Mouse (Mus musculus) spleen, embryonic (tissue): Measurements from ENCODE around the gene Gm45021.

Source experiments
- CTCF ChIA-PET: fragments of 350-600 bp; sonication (Branson Sonifier 250); formaldehyde crosslinking; loops from one replicate; lab custom pipeline; 2022; lab: Charles Lee

Gm45021 gene

DNA sequence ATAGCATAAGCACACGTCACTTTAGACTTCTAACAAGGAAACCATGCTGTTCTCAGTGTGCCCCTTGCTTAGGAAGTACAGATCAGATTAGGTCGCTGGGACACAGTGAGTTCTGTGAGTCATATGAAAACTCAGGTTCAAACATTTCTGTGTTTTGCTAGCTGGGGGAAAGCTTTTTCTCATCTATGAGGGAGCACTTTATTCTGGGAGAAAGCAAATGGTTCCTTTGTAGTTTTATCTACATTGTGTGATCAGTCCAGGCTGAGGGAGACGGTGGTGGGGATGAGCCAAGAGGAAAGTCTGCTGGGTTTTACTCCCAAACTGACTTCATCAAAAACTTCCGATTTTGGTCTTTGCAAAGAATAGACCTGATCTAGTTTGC, 56.9 kb downstream of the Gm45021 start:
- CTCF ChIA-PET, result interaction anchor here (0.6 to 4.4 kb wide), 11 partner anchors 28 to 172 kb away, joined by 3 to 24 read pairs (median 4); partner anchors contain the start of genes Gimap3 and Gimap5

GRCm38 (mm10) chr6:48646995-48647394, 57.6 kb downstream of the Gm45021 start, which contains the start of gene Gimap8:
Gene Gimap8 (plus strand): TSS chr6:48647234.
- CTCF ChIA-PET, result interaction anchor here (0.6 to 4.4 kb wide), 12 partner anchors 31 to 843 kb away, joined by 3 to 24 read pairs (median 4); partner anchors contain the start of genes Gimap3 and Gimap5

DNA sequence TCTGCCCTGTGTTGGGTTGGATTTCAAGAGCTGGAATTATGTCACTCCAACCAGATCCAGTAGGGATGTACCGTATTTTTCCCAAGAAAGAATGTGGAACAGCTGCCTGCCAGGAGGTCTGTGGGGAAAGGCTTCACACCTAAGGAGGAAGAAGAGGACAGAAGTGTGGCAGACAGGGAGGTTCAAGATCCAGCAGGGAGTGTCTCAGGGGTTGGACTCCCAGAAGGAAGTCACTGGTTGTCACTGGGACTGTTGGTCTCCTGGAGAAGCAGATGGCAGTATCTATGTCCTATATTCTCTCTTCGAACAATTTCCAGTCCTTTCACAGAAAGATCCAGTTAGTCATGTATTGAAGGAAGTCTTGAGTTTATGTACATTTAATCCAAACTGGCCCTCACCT, 58.2 kb downstream of the Gm45021 start:
- CTCF ChIA-PET, result interaction anchor here (0.6 to 4.4 kb wide), 9 partner anchors 16 to 210 kb away, joined by 3 to 24 read pairs (median 4); partner anchors contain the start of gene Gimap3

DNA sequence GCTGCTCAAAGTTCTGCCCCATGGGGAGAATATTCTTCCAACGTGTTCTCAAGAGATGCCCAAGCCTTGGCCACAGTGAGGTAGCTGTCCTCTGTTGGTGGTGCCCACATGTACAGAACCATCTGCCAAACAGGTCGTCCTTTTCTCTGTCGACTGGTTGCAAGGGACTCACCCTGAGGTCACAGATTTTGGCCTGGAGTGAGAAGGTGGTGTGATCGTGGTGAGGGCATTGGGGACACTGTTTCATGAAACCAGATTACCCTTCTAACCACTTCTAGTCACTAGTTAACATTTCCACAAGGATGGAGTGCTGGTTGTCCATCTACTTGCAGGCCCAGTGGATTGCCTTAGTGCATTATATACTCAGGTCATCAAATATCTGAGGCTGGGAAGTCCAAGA, 59.4 kb downstream of the Gm45021 start:
- CTCF ChIA-PET, result interaction anchor here (0.6 to 4.4 kb wide), 2 partner anchors 27 to 122 kb away, joined by 3 to 24 read pairs; partner anchors contain the start of genes Gimap3 and Gimap9

DNA sequence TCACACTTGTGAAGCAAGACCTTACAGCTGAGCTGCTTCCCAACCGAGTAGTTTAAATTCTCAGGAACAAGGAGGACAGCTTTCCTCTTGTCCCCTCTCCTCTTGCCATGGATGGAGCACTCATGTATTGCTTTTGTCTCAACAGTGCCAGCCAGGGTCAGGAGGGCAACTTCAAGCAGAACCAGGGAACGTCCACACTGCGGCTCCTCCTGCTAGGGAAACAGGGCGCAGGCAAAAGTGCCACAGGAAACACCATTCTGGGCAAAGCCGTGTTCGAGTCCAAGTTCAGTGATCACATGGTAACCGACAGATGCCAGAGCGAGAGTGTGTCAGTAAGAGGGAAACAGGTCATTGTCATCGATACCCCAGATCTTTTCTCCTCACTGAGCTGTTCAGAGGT, 60.6 kb downstream of the Gm45021 start:
- CTCF ChIA-PET, result interaction anchor here (0.6 to 1.5 kb wide), 3 partner anchors 8 to 70 kb away, joined by 3 to 5 read pairs (median 4); no protein-coding TSS in a partner anchor

DNA sequence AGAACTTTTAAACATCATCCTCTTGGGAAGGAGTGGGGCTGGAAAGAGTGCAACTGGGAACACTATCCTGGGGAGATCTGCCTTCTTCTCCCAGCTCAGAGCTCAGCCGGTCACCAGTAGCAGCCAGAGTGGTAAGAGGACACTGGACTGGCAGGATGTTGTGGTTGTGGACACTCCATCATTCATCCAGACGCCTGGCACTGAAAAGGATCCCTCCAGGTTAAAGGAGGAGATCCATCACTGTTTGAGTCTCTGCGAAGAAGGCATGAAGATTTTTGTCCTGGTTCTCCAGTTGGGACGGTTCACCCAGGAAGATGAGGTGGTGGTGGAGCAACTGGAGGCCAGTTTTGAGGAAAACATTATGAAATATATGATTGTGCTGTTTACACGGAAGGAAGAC, 69.3 kb downstream of the Gm45021 start:
- CTCF ChIA-PET, result interaction anchor here (0.7 to 0.9 kb wide), 3 partner anchors 9 to 265 kb away, joined by 3 to 25 read pairs (median 12); no protein-coding TSS in a partner anchor
